Comparison of ENCODE assay signal across 21 mouse cellular contexts in genomic region chr12:71427974-71428373, GRCm38 (mm10).
DNase-seq lines count a peak whose midpoint lies in the region; ATAC-seq and TF ChIP-seq lines count a peak whose summit lies in the region.
"Had no signal": no experiment of that assay in that cellular context is flagged by ENCODE, and none has a peak within 500 bp of the region (broad histone marks: within the 10 kb centered on the region; RNA-seq: fewer than 3 reads in every experiment).

No protein-coding gene starts in this region.

- H3K9me3 ChIP-seq in hindbrain, embryonic 14.5 days (ENCODE audit: control insufficient read depth, low read length), result no peaks in the 10 kb centered on the region
- no peaks in the 10 kb centered on the region for H3K9me3 ChIP-seq in hindbrain, embryonic 16.5 days (ENCODE audit: control insufficient read depth, low read length)
- no peaks in the 10 kb centered on the region for H3K9me3 ChIP-seq in intestine, embryonic 16.5 days (ENCODE audit: control insufficient read depth, low read length)
- no peaks in the 10 kb centered on the region for H3K9me3 ChIP-seq in intestine, postnatal 0 days (ENCODE audit: control insufficient read depth)
- H3K9me3 ChIP-seq in liver, postnatal 0 days (ENCODE audit: low read length), result no peaks in the 10 kb centered on the region
- H3K9me3 ChIP-seq: G1E had no signal

- no peak for DNase-seq in hindbrain, embryonic 14.5 days (ENCODE audit: low spot score)
- DNase-seq in liver, adult 2 months (ENCODE audit: extremely low read depth, low read depth, low spot score), result peak; percentile 64
- no peak for DNase-seq in liver, postnatal 0 days
- DNase-seq: adrenal gland, adult 2 months; adrenal gland, adult 8-10 months; adrenal gland, postnatal 10 days; adrenal gland, postnatal 14 days; adrenal gland, postnatal 25 days; adrenal gland, postnatal 36 days; B cell, adult 2 months; cerebellum, adult 11 months; cerebellum, adult 11-12 months; cerebellum, adult 18-20 months had no signal

- TF ChIP-seq POLR2A in liver, adult 2 months (IDR thresholded peaks at IDR 0.05; ENCODE audit: extremely low read depth, insufficient read depth, low read length), result no peak

- H3K79me2 ChIP-seq in liver, adult 2 months (ENCODE audit: control insufficient read depth, insufficient read depth, low read length), result no peaks in the 10 kb centered on the region

- TF ChIP-seq CTCF in intestine, postnatal 0 days (IDR thresholded peaks at IDR 0.05; ENCODE audit: low read depth), result no peak
- no peak for TF ChIP-seq CTCF in liver, adult 2 months (IDR thresholded peaks at IDR 0.05; ENCODE audit: low read depth, low read length)
- no peak for TF ChIP-seq CTCF in liver, postnatal 0 days (IDR thresholded peaks at IDR 0.05; ENCODE audit: low read depth)

- no peak overlapping the region for H3K9ac ChIP-seq in hindbrain, embryonic 14.5 days
- H3K9ac ChIP-seq in hindbrain, embryonic 16.5 days (ENCODE audit: low read depth, low read length), result no peak overlapping the region
- H3K9ac ChIP-seq in intestine, embryonic 16.5 days (ENCODE audit: low read depth, low read length), result no peak overlapping the region
- H3K9ac ChIP-seq in intestine, postnatal 0 days (ENCODE audit: low read depth, low read length), result no peak overlapping the region
- H3K9ac ChIP-seq in liver, adult 2 months (ENCODE audit: low read depth, low read length), result no peak overlapping the region
- H3K9ac ChIP-seq in liver, postnatal 0 days (replicated peaks), result no peak overlapping the region

- no peaks in the 10 kb centered on the region for H3K36me3 ChIP-seq in hindbrain, embryonic 14.5 days (replicated peaks; ENCODE audit: control insufficient read depth, insufficient read depth)
- no peaks in the 10 kb centered on the region for H3K36me3 ChIP-seq in hindbrain, embryonic 16.5 days (ENCODE audit: control insufficient read depth, insufficient read depth, low read length)
- H3K36me3 ChIP-seq in intestine, embryonic 16.5 days (ENCODE audit: control insufficient read depth, insufficient read depth, low read length), result no peaks in the 10 kb centered on the region
- no peaks in the 10 kb centered on the region for H3K36me3 ChIP-seq in intestine, postnatal 0 days (ENCODE audit: control insufficient read depth, insufficient read depth)
- H3K36me3 ChIP-seq in liver, adult 2 months (ENCODE audit: control insufficient read depth, insufficient read depth, low read length), result no peaks in the 10 kb centered on the region
- H3K36me3 ChIP-seq in liver, postnatal 0 days (replicated peaks; ENCODE audit: insufficient read depth, low read length), result no peaks in the 10 kb centered on the region
- H3K36me3 ChIP-seq: G1E had no signal

- 88% methylated on average over 2 of the region's 2 CpGs for WGBS in hindbrain, embryonic 14.5 days
- WGBS in hindbrain, embryonic 16.5 days, result 91% methylated on average over 2 of the region's 2 CpGs
- 60% methylated on average over 2 of the region's 2 CpGs for WGBS in intestine, embryonic 16.5 days
- 35% methylated on average over 2 of the region's 2 CpGs for WGBS in intestine, postnatal 0 days
- WGBS in liver, adult 2 months, result 25% methylated on average over 2 of the region's 2 CpGs
- WGBS in liver, postnatal 0 days (ENCODE audit: insufficient replicate concordance), result 58% methylated on average over 2 of the region's 2 CpGs

- H3K27ac ChIP-seq in hindbrain, embryonic 14.5 days, result 0 out of 2 replicates have a peak overlapping the region, but pooled peaks have one; percentile 47
- H3K27ac ChIP-seq in hindbrain, embryonic 16.5 days (ENCODE audit: low read depth, low read length), result no peak overlapping the region
- H3K27ac ChIP-seq in intestine, embryonic 16.5 days (ENCODE audit: low read length), result no peak overlapping the region
- no peak overlapping the region for H3K27ac ChIP-seq in intestine, postnatal 0 days (ENCODE audit: low read depth, low read length)
- no peak overlapping the region for H3K27ac ChIP-seq in liver, adult 2 months (replicated peaks; ENCODE audit: insufficient read depth, low read depth, low read length)
- no peak overlapping the region for H3K27ac ChIP-seq in liver, postnatal 0 days (ENCODE audit: low read depth)

- H3K27me3 ChIP-seq in hindbrain, embryonic 14.5 days (ENCODE audit: control insufficient read depth, insufficient read depth, low read length), result 0 out of 2 replicates have a peak, but pooled peaks cover 6% of the 10 kb centered on the region
- H3K27me3 ChIP-seq in hindbrain, embryonic 16.5 days (replicated peaks; ENCODE audit: control insufficient read depth, insufficient read depth, low read length), result no peaks in the 10 kb centered on the region
- H3K27me3 ChIP-seq in intestine, embryonic 16.5 days (replicated peaks; ENCODE audit: control insufficient read depth, insufficient read depth, low read length), result no peaks in the 10 kb centered on the region
- H3K27me3 ChIP-seq in intestine, postnatal 0 days (replicated peaks; ENCODE audit: control insufficient read depth, insufficient read depth, low read length), result no peaks in the 10 kb centered on the region
- H3K27me3 ChIP-seq in liver, adult 2 months (ENCODE audit: control insufficient read depth, insufficient read depth, low read length), result no peaks in the 10 kb centered on the region
- H3K27me3 ChIP-seq in liver, postnatal 0 days (ENCODE audit: insufficient read depth, low read length), result no peaks in the 10 kb centered on the region
- H3K27me3 ChIP-seq: CH12.LX, Patski had no signal

- no peak overlapping the region for H3K4me3 ChIP-seq in hindbrain, embryonic 14.5 days (replicated peaks; ENCODE audit: low read length)
- H3K4me3 ChIP-seq in hindbrain, embryonic 16.5 days (ENCODE audit: low read length), result no peak overlapping the region
- no peak overlapping the region for H3K4me3 ChIP-seq in intestine, embryonic 16.5 days (ENCODE audit: low read length)
- no peak overlapping the region for H3K4me3 ChIP-seq in intestine, postnatal 0 days (ENCODE audit: low read depth, low read length)
- no peak overlapping the region for H3K4me3 ChIP-seq in liver, adult 2 months (ENCODE audit: insufficient read depth, low read depth, low read length)
- H3K4me3 ChIP-seq in liver, postnatal 0 days (ENCODE audit: low read depth, low read length), result no peak overlapping the region

- no peak for ATAC-seq in hindbrain, embryonic 14.5 days (ENCODE audit: low FRiP score)
- no peak for ATAC-seq in hindbrain, embryonic 16.5 days
- ATAC-seq in intestine, embryonic 16.5 days, result peak; percentile 52; the same call in 1 of the 2 replicates
- no peak for ATAC-seq in intestine, postnatal 0 days
- ATAC-seq in liver, postnatal 0 days, result no peak
- ATAC-seq: activated CD4-positive, CD25-positive, alpha-beta regulatory T cell, adult 4 months; CD4-positive, CD25-positive, alpha-beta regulatory T cell, adult 4 months; Patski had no signal

- H3K4me1 ChIP-seq in hindbrain, embryonic 14.5 days (replicated peaks; ENCODE audit: control insufficient read depth, insufficient read depth, low read length), result peaks cover 17% of the 10 kb centered on the region
- peaks cover 7% of the 10 kb centered on the region for H3K4me1 ChIP-seq in hindbrain, embryonic 16.5 days (ENCODE audit: control insufficient read depth, insufficient read depth, low read depth, low read length)
- peaks cover 9% of the 10 kb centered on the region; the same call in 1 of the 2 replicates for H3K4me1 ChIP-seq in intestine, embryonic 16.5 days (ENCODE audit: control insufficient read depth, insufficient read depth, low read length)
- no peaks in the 10 kb centered on the region for H3K4me1 ChIP-seq in intestine, postnatal 0 days (replicated peaks; ENCODE audit: control insufficient read depth, insufficient read depth, low read length)
- peaks cover 3% of the 10 kb centered on the region; the same call in 1 of the 2 replicates for H3K4me1 ChIP-seq in liver, adult 2 months (ENCODE audit: control insufficient read depth, insufficient read depth, low read length)
- no peaks in the 10 kb centered on the region for H3K4me1 ChIP-seq in liver, postnatal 0 days (ENCODE audit: insufficient read depth)

- H3K4me2 ChIP-seq in hindbrain, embryonic 14.5 days (replicated peaks), result no peak overlapping the region
- H3K4me2 ChIP-seq in hindbrain, embryonic 16.5 days (ENCODE audit: low read length), result no peak overlapping the region
- no peak overlapping the region for H3K4me2 ChIP-seq in intestine, embryonic 16.5 days (ENCODE audit: low read depth, low read length)
- no peak overlapping the region for H3K4me2 ChIP-seq in intestine, postnatal 0 days (replicated peaks; ENCODE audit: low read depth)
- no peak overlapping the region for H3K4me2 ChIP-seq in liver, postnatal 0 days (ENCODE audit: low read depth, low read length)

- no peak for TF ChIP-seq EP300 in liver, postnatal 0 days (IDR thresholded peaks at IDR 0.05; ENCODE audit: low read depth)
